Mouse (Mus musculus) lung, embryonic 16.5 days (tissue): ENCODE data around the gene Snw1. TPM values are rescaled to one million over a fixed set of nuclear protein-coding genes. Genes with fewer than 3 reads are reported as not detected.
"Not testable (repeated sequence)": the region's sequence is repeated elsewhere in the genome, so short reads cannot be mapped to it uniquely, and the experiment has no call there.

Experiments used
- ATAC-seq: fragments of 200-750 bp; cut with Nextera tagmentation; 2 replicates; pipeline ENCODE4 v1.8.0; 2017; ENCODE audit warnings: low read depth, mild to moderate bottlenecking, moderate library complexity
- H3K27ac ChIP-seq: fragments of 300-500 bp; sonication (generic); 2 replicates; pipeline ENCODE4 v1.5.1; 2014; ENCODE audit warnings: mild to moderate bottlenecking, control low read depth, low read length
- H3K27me3 ChIP-seq: fragments of 300-500 bp; sonication (generic); 2 replicates; pipeline ENCODE4 v1.6.1; 2014; ENCODE audit warnings: low read depth, low read length, mixed read lengths; ENCODE audit not compliant: control insufficient read depth, insufficient read depth
- H3K36me3 ChIP-seq: fragments of 300-500 bp; sonication (generic); 2 replicates; pipeline ENCODE4 v1.6.1; 2014; ENCODE audit warnings: low read length; ENCODE audit not compliant: control insufficient read depth, insufficient read depth
- H3K4me1 ChIP-seq: fragments of 300-500 bp; sonication (generic); replicated peaks from 2 replicates; pipeline ENCODE4 v1.6.1; 2014; ENCODE audit warnings: low read length, mixed read lengths; ENCODE audit not compliant: control insufficient read depth, insufficient read depth
- H3K4me2 ChIP-seq: fragments of 300-500 bp; sonication (generic); 2 replicates; pipeline ENCODE4 v1.6.1; 2014; ENCODE audit warnings: low read depth, low read length, control low read depth
- H3K4me3 ChIP-seq: fragments of 300-500 bp; sonication (generic); 2 replicates; pipeline ENCODE4 v1.5.1; 2014; ENCODE audit warnings: mild to moderate bottlenecking, low read length, control low read depth
- H3K9ac ChIP-seq: fragments of 300-500 bp; sonication (generic); 2 replicates; pipeline ENCODE4 v1.6.1; 2014; ENCODE audit warnings: low read length, control low read depth
- H3K9me3 ChIP-seq: fragments of 300-500 bp; sonication (generic); 2 replicates; pipeline ENCODE4 v1.6.1; 2016; ENCODE audit warnings: low read length; ENCODE audit not compliant: control insufficient read depth
- WGBS: fragments of 180-500 bp; shearing (Covaris S2); extraction: QIAGEN DNeasy Blood & Tissue Kit; methylation state at CpG from one replicate; pipeline ENCODE4 v1.1.7; 2014; 5-methylcytosine and 5-hydroxymethylcytosine counted together
- polyA plus RNA-seq: library from polyadenylated mRNA; unstranded; fragments of >200 nt; fragmentation: Nextera tagmentation; extraction: Ambion mirVana; gene quantifications from 2 replicates; pipeline ENCODE4 v1.2.1, GENCODE M21; 2015

Snw1 gene
- 115 and 120 TPM in 2 replicates for polyA plus RNA-seq

GRCm38 (mm10) chr12:87471964-87472786, at the start of gene Snw1:
Snw1 (minus strand) TSS chr12:87472274.
- Histone ChIP-seq H3K4me3 (peak within 1 kb of the TSS; percentile 93), H3K4me2 (peak within 1 kb of the TSS; percentile 71), H3K36me3 (peaks cover 7% of the 10 kb centered on the region; the same call in 1 of the 2 replicates), H3K9ac (peak within 1 kb of the TSS; percentile 96), H3K9me3 (no peaks in the 10 kb centered on the region), H3K27me3 (no peaks in the 10 kb centered on the region), H3K27ac (peak within 1 kb of the TSS; percentile 90), H3K4me1 (peaks cover 8% of the 10 kb centered on the region)
- 3% methylated on average over 45 of the region's 45 CpGs for WGBS
- peak; percentile 97 for ATAC-seq

- not testable (repeated sequence) for H3K9me3 ChIP-seq, H3K9ac ChIP-seq, H3K4me2 ChIP-seq, ATAC-seq, H3K4me1 ChIP-seq, H3K4me3 ChIP-seq, H3K27me3 ChIP-seq, H3K27ac ChIP-seq, H3K36me3 ChIP-seq
- 62% methylated on average over 3 of the region's 3 CpGs for WGBS
Observed at GRCm38 (mm10) chr12:87519616-87520015, 47.5 kb upstream of the Snw1 start.

GRCm38 (mm10) chr12:87514016-87514415, 41.9 kb upstream of the Snw1 start, which contains the start of gene Gm8300:
Gm8300 (plus strand) TSS chr12:87514316.
- not testable (repeated sequence) for H3K27me3 ChIP-seq, ATAC-seq, H3K36me3 ChIP-seq, H3K27ac ChIP-seq, H3K4me1 ChIP-seq, H3K4me3 ChIP-seq, H3K9ac ChIP-seq, H3K4me2 ChIP-seq, H3K9me3 ChIP-seq
- WGBS, result 80% methylated on average over 4 of the region's 4 CpGs

GRCm38 (mm10) chr12:87494421-87494820, 22.3 kb upstream of the Snw1 start, which contains the start of gene Gm5788:
Gm5788 (plus strand) TSS chr12:87494721.
- not testable (repeated sequence) for H3K27ac ChIP-seq, H3K36me3 ChIP-seq, ATAC-seq, H3K9ac ChIP-seq, H3K4me3 ChIP-seq, H3K9me3 ChIP-seq, H3K27me3 ChIP-seq, H3K4me2 ChIP-seq, H3K4me1 ChIP-seq
- WGBS, result 86% methylated on average over 3 of the region's 3 CpGs

GRCm38 (mm10) chr12:87488683-87489082, 16.6 kb upstream of the Snw1 start:
- H3K4me1 ChIP-seq, H3K36me3 ChIP-seq, H3K4me3 ChIP-seq, H3K27me3 ChIP-seq, H3K9me3 ChIP-seq, H3K27ac ChIP-seq, H3K4me2 ChIP-seq, ATAC-seq, H3K9ac ChIP-seq: not testable (repeated sequence)
- WGBS, result 48% methylated on average over 2 of the region's 2 CpGs

- H3K27me3 ChIP-seq, H3K4me3 ChIP-seq, H3K4me1 ChIP-seq, ATAC-seq, H3K4me2 ChIP-seq, H3K9me3 ChIP-seq, H3K9ac ChIP-seq, H3K36me3 ChIP-seq, H3K27ac ChIP-seq: not testable (repeated sequence)
- WGBS, result 88% methylated on average over 5 of the region's 5 CpGs
Observed at GRCm38 (mm10) chr12:87482482-87482881, 10.4 kb upstream of the Snw1 start.

- Histone ChIP-seq H3K4me3 (no peak overlapping the region), H3K36me3 (no peaks in the 10 kb centered on the region), H3K27me3 (no peaks in the 10 kb centered on the region), H3K4me2 (no peak overlapping the region), H3K27ac (no peak overlapping the region), H3K9me3 (no peaks in the 10 kb centered on the region), H3K9ac (no peak overlapping the region), H3K4me1 (peaks cover 8% of the 10 kb centered on the region)
- WGBS, result 72% methylated on average over 3 of the region's 3 CpGs
- no peak for ATAC-seq
Observed at GRCm38 (mm10) chr12:87474756-87475155, 2.7 kb upstream of the Snw1 start.

- H3K27ac ChIP-seq, result peak overlapping the region; percentile 90
- H3K4me2 ChIP-seq, result peak overlapping the region; percentile 71
- H3K4me1 ChIP-seq, result peaks cover 8% of the 10 kb centered on the region
- H3K9ac ChIP-seq, result peak overlapping the region; percentile 96
- no peaks in the 10 kb centered on the region for H3K27me3 ChIP-seq
- H3K9me3 ChIP-seq, result no peaks in the 10 kb centered on the region
- WGBS, result 0% methylated on average over 19 of the region's 19 CpGs
- H3K36me3 ChIP-seq, result peaks cover 7% of the 10 kb centered on the region; the same call in 1 of the 2 replicates
- peak overlapping the region; percentile 93 for H3K4me3 ChIP-seq
- ATAC-seq, result no peak
Observed at GRCm38 (mm10) chr12:87471421-87471963, 582 bp downstream of the Snw1 start.

- peak overlapping the region; percentile 93 for H3K4me3 ChIP-seq
- H3K27me3 ChIP-seq, result no peaks in the 10 kb centered on the region
- peaks cover 7% of the 10 kb centered on the region; the same call in 1 of the 2 replicates for H3K36me3 ChIP-seq
- H3K4me2 ChIP-seq, result peak overlapping the region; percentile 71
- H3K27ac ChIP-seq, result no peak overlapping the region
- H3K9ac ChIP-seq, result peak overlapping the region; percentile 96
- no peaks in the 10 kb centered on the region for H3K9me3 ChIP-seq
- no peak for ATAC-seq
- peaks cover 8% of the 10 kb centered on the region for H3K4me1 ChIP-seq
- WGBS, result 61% methylated on average over 7 of the region's 7 CpGs
Observed at GRCm38 (mm10) chr12:87470263-87471136, 1.6 kb downstream of the Snw1 start.
